Mouse (Mus musculus): ENCODE measurements around the gene Kank1.

Gene Kank1

DNA sequence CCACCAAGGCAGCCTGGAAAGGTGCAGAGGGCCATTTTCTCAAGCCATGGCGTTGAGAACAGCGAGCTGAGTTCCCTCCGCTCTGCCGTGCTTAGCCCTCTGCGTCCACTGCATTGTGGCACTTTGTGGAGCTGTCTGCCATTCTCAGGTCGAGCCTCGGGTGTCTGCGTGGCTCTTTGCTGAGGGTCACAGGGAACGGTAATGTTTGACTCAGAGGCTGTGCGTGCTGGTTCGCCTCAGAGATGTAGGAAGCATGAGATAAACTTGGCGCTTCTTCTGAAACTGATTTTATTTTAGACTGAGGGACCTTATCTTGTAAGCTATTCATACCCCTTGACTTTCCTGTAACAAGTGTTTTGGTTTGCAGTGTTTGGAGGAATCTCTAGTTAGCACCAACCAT, 72.0 kb downstream of the Kank1 start:
- no peak for DNase-seq (ENCODE audit: extremely low read depth, low read depth, low spot score)

DNA sequence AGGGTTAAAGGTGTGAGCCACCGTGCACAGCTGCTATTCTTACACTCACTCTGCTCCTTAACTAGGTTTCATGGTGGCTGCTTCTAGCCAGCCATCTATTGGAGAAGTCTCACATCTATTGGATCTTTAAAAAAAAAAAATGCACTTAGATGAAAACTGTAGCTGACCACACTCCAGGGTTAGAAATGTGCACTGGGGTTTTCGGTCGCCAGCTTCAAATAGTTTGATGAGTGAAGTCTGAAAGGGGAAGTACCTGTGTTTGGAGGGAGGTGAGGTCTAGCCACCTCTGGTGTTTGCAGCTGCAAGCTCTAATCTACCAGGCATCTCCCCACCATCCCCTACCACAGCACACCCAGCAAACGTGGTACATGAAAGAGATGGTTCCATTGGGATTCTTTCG, 74.2 kb downstream of the Kank1 start:
- no peak for DNase-seq (ENCODE audit: extremely low read depth, low read depth, low spot score)

DNA sequence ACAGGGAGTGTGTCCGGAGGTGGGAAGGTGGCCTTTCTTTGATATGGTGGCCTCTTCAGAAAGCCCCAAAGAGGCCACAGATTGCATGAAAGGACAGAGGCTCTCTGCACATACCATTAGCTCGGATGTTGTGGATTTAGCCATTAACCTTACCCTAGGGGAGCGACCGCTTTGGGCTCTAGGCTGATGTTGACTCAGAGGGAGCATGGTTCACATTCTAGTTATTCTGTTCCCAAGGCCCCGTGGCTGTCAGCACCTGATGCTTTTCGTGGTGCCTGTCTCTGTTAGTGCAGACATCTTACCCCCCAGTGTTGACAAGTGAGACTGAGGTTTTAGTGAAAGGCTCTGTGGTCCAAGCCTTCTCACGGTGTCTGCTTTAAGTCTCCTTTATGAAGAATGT, 74.9 kb downstream of the Kank1 start:
- no peak for DNase-seq (ENCODE audit: extremely low read depth, low read depth, low spot score)

- no peak for DNase-seq (ENCODE audit: extremely low read depth, low read depth, low spot score)
Measured at GRCm38 (mm10) chr19:25315458-25315889, 78.7 kb downstream of the Kank1 start.

DNA sequence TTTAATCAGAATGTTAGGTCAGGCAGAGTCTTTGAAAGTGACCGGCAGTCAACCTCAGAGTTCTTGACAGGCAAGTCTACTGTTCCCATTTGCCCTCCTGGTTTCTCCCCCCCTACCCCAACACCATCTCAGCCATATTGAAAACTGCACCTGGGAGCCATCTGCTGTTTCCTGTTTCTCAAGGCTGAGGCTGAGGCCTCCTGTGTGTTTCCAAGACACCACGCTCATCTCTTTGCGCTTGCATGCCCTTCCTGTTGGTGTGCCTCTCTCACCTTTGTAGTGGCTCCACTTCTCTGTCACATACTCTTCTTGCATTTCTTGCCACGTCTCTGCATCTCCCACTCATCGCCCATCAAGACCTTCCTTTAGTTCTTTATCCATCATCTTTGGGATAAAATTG, 79.2 kb downstream of the Kank1 start:
- no peak for DNase-seq (ENCODE audit: extremely low read depth, low read depth, low spot score)

GRCm38 (mm10) chr19:25324265-25324664, 87.5 kb downstream of the Kank1 start:
- DNase-seq (ENCODE audit: extremely low read depth, low read depth, low spot score), result no peak

GRCm38 (mm10) chr19:25325113-25326001, 88.6 kb downstream of the Kank1 start:
- DNase-seq (ENCODE audit: extremely low read depth, low read depth, low spot score), result no peak

GRCm38 (mm10) chr19:25326002-25326300, 89.2 kb downstream of the Kank1 start:
- DNase-seq (ENCODE audit: extremely low read depth, low read depth, low spot score), result no peak

- no peak for DNase-seq (ENCODE audit: extremely low read depth, low read depth, low spot score)
Measured at GRCm38 (mm10) chr19:25327633-25328032, 90.9 kb downstream of the Kank1 start.

DNA sequence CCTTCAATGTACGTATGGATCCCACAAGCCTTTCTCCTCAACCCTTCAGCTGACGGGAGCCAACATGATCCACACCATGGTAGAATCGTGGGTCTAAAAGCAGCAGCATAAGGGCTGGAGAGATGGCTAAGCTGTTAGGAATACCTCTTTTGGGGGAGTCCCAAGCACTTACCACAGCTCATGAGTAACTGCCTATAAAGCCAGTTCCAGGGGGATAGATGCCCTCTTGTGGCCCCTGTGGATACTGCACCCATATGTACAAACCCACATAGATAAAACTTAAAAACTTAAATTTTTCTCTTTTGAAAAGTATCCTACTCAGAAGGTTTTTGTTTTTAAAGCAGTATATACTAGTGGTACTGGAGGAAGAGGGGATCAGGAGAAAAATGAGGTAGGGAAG, 97.6 kb downstream of the Kank1 start:
- DNase-seq (ENCODE audit: extremely low read depth, low read depth, low spot score), result no peak

DNA sequence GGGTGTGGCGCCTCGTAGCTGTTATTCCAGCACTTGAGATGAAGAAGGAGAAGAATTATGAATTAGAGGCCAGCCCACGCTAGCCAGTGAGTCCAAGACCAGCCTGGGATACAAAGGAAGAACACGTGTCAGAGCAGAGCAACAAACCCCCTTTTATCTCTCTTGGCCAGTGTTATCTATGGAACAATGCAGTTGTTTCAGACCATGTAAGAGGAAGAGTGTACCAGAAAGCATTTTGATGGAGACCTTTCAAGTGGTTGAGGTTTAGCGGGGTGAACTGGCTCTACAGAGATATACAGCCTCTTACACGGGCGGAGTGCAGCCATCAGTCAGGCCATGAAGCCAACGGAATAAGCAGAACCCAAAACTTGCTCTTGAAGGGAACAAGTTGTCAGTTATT, 100.0 kb downstream of the Kank1 start:
- no peak for DNase-seq (ENCODE audit: extremely low read depth, low read depth, low spot score)

- no peak for DNase-seq (ENCODE audit: extremely low read depth, low read depth, low spot score)
Measured at GRCm38 (mm10) chr19:25340630-25341620, 104.2 kb downstream of the Kank1 start.

DNA sequence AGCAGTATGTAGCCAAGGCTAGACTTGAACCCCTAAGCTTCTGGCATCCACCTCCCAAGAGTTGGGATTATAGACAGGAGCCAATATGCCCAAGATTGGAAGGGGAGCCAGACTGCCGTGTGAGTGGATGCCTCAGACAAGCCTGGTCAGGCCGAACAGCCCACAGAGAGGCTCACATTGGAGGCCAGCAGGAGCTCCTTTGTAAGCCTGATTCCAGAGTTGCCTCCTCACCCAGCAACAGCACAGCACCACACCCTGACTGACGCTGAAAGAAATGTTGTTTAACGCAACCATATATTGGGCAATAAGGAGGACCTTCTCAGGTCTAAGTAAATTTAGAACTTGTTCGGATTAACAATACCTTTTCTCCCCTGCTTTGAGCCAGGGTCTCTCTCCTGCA, 105.3 kb downstream of the Kank1 start:
- peak; percentile 23 for DNase-seq (ENCODE audit: extremely low read depth, low read depth, low spot score)

DNA sequence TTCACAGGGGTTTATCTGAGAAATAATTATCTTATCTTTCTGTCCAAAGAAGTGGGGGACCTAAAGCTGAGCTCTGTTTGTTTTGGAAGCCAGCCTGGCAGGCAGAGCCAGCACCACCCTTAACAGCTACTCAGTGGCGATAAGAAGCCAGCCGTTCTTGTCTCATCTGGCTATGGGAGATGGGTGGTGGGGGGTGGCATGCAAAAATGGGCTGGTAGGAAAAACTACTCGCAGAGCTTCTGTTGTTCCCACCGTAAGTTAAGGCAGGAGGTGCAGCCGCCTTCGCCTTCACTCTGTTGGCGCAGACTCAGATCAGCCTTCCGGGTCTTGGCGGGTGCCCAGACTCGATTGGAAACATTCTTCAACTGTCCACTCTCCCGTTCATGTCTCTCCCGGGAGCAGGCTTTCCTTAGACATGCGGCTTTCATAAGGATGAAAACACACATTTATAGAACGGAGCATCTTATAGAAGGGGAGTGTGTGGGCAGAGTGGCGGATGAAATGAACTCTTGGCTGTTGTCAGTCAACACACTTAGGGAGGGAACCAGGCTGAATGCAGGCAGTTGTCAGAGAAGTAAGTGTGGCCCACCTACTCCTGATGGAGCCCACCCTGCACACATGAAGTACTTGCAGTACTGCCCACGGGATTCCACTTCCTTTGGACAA, 107.0 kb downstream of the Kank1 start:
- no peak for DNase-seq (ENCODE audit: extremely low read depth, low read depth, low spot score)

DNA sequence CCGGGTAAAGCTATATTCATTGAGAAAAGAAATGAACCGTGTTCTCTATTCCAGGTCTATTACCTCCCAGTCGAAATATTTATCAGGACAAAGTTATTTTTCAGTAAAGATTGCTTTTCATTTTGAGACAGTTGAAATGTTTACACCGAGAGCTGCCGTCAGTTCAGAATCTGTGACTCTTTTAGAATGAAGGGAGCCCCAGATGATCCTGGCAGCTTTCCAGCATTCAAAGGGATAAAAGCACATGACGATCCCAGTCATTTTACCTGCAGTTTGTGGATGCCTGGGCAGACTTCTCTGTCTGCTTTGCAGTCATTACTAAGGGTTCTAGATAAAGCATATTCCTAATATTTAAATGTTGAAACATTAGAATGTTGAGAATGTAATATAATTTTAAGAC, 107.6 kb downstream of the Kank1 start:
- no peak for DNase-seq (ENCODE audit: extremely low read depth, low read depth, low spot score)

- DNase-seq (ENCODE audit: extremely low read depth, low read depth, low spot score), result no peak
Measured at GRCm38 (mm10) chr19:25345972-25346371, 109.2 kb downstream of the Kank1 start.

GRCm38 (mm10) chr19:25347515-25347914, 110.7 kb downstream of the Kank1 start:
- no peak for DNase-seq (ENCODE audit: extremely low read depth, low read depth, low spot score)

GRCm38 (mm10) chr19:25351257-25351955, 114.6 kb downstream of the Kank1 start:
- no peak for DNase-seq (ENCODE audit: extremely low read depth, low read depth, low spot score)

GRCm38 (mm10) chr19:25357094-25357493, 120.3 kb downstream of the Kank1 start:
- DNase-seq (ENCODE audit: extremely low read depth, low read depth, low spot score), result no peak

DNA sequence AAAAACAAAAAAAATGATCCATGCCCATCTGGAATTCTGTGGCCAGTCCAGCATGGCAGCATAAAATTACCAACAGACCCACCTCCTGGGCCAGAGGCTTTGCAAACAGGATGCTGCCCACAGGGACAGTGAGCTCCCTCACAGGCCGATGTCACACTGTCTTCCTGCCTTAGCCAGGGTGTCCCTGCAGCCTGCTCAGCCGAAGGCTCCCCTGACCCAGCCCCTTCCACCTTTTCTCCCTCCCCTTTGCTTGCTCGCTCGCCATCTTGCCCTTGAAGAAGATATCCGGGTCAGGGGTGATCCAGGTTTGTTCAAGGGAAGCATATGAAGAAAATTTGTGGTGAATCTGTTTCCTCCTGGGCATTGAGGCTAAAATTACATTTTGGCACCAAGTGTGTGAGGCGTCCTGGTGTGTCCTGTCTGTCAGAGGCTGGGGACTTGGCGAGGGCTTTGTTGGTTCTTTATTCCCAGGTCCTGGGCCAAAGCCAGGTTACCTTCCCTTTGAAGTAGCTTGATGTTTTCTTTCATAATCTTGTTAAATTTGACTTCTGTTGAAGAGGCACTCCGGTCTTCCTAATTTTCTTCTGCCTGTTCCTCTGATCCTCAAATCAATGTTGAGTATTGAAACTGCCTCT, 121.8 kb downstream of the Kank1 start:
- DNase-seq (ENCODE audit: extremely low read depth, low read depth, low spot score), result no peak
